Mouse (Mus musculus) embryonic facial prominence, embryonic 12.5 days (tissue): ENCODE results near the gene Mok. TPM values are rescaled to one million over a fixed set of nuclear protein-coding genes. Genes with fewer than 3 reads are reported as not detected.
"Not testable (repeated sequence)": the region's sequence is repeated elsewhere in the genome, so short reads cannot be mapped to it uniquely, and the experiment has no call there.

ENCODE experiments used
- ATAC-seq: fragments of 200-750 bp; cut with Nextera tagmentation; 2 replicates; pipeline ENCODE4 v1.8.0; 2017; ENCODE audit not compliant: insufficient number of reproducible peaks, insufficient read depth, low FRiP score, low TSS enrichment
- H3K27ac ChIP-seq: fragments of 300-500 bp; sonication (generic); 2 replicates; pipeline ENCODE4 v1.5.1; 2016; ENCODE audit warnings: mild to moderate bottlenecking
- H3K27me3 ChIP-seq: fragments of 300-500 bp; sonication (generic); 2 replicates; pipeline ENCODE4 v1.6.1; 2016; ENCODE audit warnings: mild to moderate bottlenecking, moderate library complexity
- H3K36me3 ChIP-seq: fragments of 300-500 bp; sonication (generic); 2 replicates; pipeline ENCODE4 v1.6.1; 2016; ENCODE audit warnings: mild to moderate bottlenecking
- H3K4me1 ChIP-seq: fragments of 300-500 bp; sonication (generic); 2 replicates; pipeline ENCODE4 v1.6.1; 2016
- H3K4me2 ChIP-seq: fragments of 300-500 bp; sonication (generic); replicated peaks from 2 replicates; pipeline ENCODE4 v1.6.1; 2016; ENCODE audit warnings: mild to moderate bottlenecking, moderate library complexity
- H3K4me3 ChIP-seq: fragments of 300-500 bp; sonication (generic); 2 replicates; pipeline ENCODE4 v1.5.1; 2016; ENCODE audit warnings: mild to moderate bottlenecking
- H3K9ac ChIP-seq: fragments of 300-500 bp; sonication (generic); 2 replicates; pipeline ENCODE4 v1.6.1; 2016; ENCODE audit warnings: mild to moderate bottlenecking, moderate library complexity
- H3K9me3 ChIP-seq: fragments of 300-500 bp; sonication (generic); 2 replicates; pipeline ENCODE4 v1.6.1; 2016; ENCODE audit warnings: mild to moderate bottlenecking, moderate library complexity
- WGBS: fragments of 180-500 bp; shearing (Covaris S2); methylation state at CpG from one replicate; pipeline ENCODE4 v1.1.7; 2016; 5-methylcytosine and 5-hydroxymethylcytosine counted together
- polyA plus RNA-seq: library from polyadenylated mRNA; unstranded; fragments of >200 nt; fragmentation: Nextera tagmentation; extraction: Ambion mirVana; gene quantifications from 2 replicates; pipeline ENCODE4 v1.2.1, GENCODE M21; 2016

The Mok gene
- polyA plus RNA-seq, 1 experiment from 2014 or later = 7.2 TPM

DNA sequence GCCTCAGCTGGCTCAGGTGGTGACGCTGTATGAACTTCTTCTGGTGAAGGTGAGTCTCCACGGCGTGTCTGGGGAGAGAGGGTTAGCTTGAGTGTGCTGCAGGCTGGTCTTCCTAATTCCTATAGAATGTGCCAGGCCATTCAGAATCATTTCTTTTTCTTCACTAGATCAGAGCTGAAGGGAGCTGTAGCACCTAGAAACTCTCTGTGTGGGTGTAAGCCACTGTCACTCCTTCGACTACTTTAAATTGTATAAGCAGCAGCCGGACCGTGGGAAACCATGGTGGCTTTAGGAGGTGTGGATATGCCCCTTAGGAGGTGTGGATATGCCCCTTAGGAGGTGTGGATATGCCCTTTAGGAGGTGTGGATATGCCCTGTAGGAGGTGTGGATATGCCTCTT lies 23.3 kb upstream of the Mok start:
- Histone ChIP-seq H3K27ac (no peak overlapping the region), H3K36me3 (peaks cover 67% of the 10 kb centered on the region), H3K9me3 (no peaks in the 10 kb centered on the region), H3K9ac (no peak overlapping the region), H3K4me3 (no peak overlapping the region), H3K27me3 (no peaks in the 10 kb centered on the region), H3K4me2 (no peak overlapping the region), H3K4me1 (no peaks in the 10 kb centered on the region)
- no peak for ATAC-seq
- 94% methylated on average over 6 of the region's 6 CpGs for WGBS

DNA sequence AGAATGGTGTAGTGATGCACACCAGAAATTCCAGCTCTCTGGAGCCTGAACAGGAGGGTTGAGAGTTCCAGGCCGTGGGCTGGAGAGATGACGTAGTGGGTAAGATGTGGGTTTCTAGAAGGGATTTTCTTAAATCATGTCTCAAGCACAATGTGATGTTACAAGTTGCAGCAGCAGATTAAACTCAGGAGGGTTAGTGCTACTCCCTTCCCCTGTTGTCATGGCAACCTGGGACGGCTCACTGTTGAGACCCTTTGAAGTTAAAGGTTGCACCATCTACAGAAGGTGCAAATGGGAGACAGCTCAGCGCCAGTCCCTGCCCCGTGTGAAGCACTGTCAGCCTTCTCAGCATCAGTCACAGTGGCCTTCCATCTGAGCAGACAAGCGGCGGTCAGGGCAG lies 20.5 kb upstream of the Mok start:
- whole genome bisulfite sequencing = 66% methylated on average over 7 of the region's 7 CpGs
- Histone ChIP-seq H3K27ac (no peak overlapping the region), H3K36me3 (peaks cover 44% of the 10 kb centered on the region), H3K27me3 (no peaks in the 10 kb centered on the region), H3K4me2 (no peak overlapping the region), H3K4me1 (no peaks in the 10 kb centered on the region), H3K4me3 (no peak overlapping the region), H3K9me3 (no peaks in the 10 kb centered on the region), H3K9ac (no peak overlapping the region)
- ATAC-seq = no peak

DNA sequence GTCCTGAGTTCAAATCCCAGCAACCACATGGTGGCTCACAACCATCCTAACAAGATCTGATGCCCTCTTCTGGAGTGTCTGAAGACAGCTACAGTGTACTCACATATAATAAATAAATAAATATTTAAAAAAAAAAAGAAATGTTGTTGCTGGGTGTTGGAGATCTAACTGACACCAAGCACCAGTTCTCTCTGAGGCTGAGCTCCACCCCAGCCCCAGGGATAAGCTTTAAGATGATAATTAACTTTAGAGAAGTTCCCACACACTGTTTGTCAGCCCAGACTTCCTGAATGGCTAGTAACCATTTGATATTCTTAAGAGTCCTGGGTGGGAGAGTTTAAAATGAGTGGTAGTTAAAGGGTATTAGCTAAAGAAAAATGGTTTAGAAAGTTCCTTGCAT lies 19.6 kb upstream of the Mok start:
- ATAC-seq = no peak
- H3K27ac ChIP-seq = no peak overlapping the region
- H3K36me3 ChIP-seq = peaks cover 46% of the 10 kb centered on the region

DNA sequence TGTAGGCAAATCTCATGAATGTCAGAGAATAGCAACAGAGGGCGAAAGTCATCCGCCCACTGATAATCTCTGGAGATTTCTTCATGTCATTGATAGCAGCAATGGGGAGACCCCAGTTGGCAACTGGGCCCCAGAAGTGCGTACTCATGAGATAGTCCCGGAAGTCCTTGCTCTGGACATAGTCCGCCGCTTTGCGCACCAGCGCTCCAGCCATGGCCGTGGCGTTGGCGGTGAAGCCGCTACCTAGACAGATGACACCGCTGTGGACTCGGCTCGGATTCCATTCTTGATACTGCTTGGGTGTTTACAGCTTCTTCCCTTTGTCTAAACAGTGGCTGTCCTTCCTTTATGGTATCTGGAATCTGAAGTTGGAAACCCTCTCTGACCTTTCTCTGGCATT lies 17.9 kb upstream of the Mok start:
- not testable (repeated sequence) for H3K4me2 ChIP-seq, H3K9ac ChIP-seq, H3K27ac ChIP-seq, ATAC-seq, H3K4me3 ChIP-seq, H3K4me1 ChIP-seq, H3K27me3 ChIP-seq, H3K9me3 ChIP-seq
- WGBS = 95% methylated on average over 15 of the region's 15 CpGs
- H3K36me3 ChIP-seq = peaks cover 46% of the 10 kb centered on the region

More for the DNA sequence above, 19.6 kb upstream of the Mok start:
- Histone ChIP-seq H3K4me1 (no peaks in the 10 kb centered on the region), H3K4me3 (no peak overlapping the region), H3K27me3 (no peaks in the 10 kb centered on the region), H3K9me3 (no peaks in the 10 kb centered on the region), H3K9ac (no peak overlapping the region), H3K4me2 (no peak overlapping the region)

DNA sequence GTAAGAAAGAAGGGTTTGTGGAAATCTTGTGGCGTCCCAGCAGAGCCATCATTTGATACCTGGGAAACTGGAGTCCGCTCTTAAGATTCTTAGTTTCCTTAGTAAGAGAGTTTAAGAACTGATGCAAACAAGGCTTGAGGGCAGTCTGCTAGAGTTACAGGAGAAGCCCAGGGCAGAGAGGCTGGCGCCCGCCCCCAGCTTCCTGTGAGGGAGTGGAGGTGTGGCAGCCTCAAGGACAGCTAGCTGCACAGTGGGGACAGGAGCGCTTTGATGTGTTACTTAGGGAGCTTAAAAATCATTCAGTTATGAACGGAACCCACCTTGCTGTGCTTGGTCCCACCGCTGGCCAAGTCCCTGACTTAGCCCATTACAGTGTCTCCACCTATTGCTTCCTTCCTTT lies 16.5 kb upstream of the Mok start:
- Histone ChIP-seq H3K4me1 (no peaks in the 10 kb centered on the region), H3K4me2 (no peak overlapping the region), H3K9ac (no peak overlapping the region), H3K27ac (no peak overlapping the region), H3K27me3 (no peaks in the 10 kb centered on the region), H3K36me3 (peaks cover 41% of the 10 kb centered on the region), H3K9me3 (no peaks in the 10 kb centered on the region), H3K4me3 (no peak overlapping the region)
- ATAC-seq = no peak
- WGBS = 57% methylated on average over 7 of the region's 7 CpGs

DNA sequence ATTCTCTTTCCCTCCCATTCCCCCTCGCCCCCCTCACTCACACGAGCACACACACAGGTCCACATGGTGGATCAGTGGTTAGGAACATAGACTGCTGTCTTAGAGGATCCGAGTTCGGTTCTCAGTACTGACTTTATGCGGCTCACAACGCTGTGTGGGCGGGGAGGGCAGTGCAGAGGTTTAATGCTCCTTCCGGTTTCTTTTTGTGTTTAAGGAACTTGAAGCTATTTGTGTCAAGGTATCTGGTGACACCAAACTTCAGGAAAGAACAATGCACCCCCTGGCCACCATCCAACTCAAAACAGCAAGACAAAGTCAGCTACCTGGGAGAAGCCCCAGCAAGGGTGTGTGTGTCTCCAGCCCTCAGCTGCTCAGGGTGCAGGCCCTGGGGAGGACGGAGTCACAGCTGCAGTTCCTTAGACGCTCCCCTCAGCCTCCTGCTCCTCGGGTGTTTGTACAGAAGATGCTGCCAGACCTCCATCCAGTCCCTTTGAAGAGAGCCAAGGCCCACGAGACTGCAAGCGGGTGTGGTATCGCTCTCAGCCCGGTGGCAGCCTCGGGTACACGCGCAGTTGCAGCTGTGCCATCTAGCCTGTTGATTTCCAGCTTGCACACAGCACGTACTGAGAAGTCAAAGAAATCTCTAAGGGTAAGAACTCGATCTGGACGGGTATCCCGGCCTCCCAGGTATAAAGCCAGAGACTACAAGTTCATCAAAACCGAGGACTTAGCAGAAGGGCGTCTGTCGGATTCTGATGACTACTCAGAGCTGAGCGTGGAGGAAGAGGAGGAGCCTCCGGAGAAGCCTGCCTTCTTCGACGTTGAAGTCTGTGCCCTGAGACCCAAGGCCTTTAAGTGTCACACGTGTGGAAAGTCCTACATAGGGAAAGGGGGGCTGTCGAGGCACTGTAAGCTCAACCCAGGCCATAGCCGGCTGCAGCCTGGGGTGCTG lies 14.3 kb upstream of the Mok start:
- WGBS = 87% methylated on average over 32 of the region's 32 CpGs
- no peak overlapping the region for H3K4me2 ChIP-seq

DNA sequence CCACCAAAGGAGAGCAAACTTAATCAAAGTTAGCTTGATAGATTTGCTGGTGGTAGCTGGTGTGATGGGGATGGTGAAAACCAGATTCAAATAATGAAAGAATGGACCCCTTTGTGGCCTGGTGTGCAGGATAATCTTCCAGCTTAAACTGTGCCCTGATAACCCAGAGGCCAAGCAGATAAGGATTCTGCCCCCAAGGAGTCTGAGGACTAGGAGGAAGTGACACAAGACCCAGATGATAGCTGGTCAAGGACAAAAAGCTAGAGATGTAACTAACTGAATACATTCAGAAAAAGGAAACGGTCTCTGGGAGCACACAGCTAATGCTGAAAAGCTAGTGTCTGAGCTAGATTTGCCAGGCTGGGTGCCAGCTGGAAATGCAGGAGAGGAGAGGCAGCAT lies 11.2 kb upstream of the Mok start:
- H3K9me3 ChIP-seq = no peaks in the 10 kb centered on the region
- WGBS = 90% methylated on average over 1 of the region's 1 CpGs
- no peaks in the 10 kb centered on the region for H3K27me3 ChIP-seq
- no peak for ATAC-seq
- peaks cover 7% of the 10 kb centered on the region for H3K4me1 ChIP-seq
- H3K36me3 ChIP-seq = peaks cover 20% of the 10 kb centered on the region
- no peak overlapping the region for H3K27ac ChIP-seq
- no peak overlapping the region for H3K4me2 ChIP-seq
- no peak overlapping the region for H3K9ac ChIP-seq
- H3K4me3 ChIP-seq = no peak overlapping the region

More for the DNA sequence above, 14.3 kb upstream of the Mok start:
- no peaks in the 10 kb centered on the region for H3K9me3 ChIP-seq
- ATAC-seq = no peak
- peaks cover 25% of the 10 kb centered on the region for H3K36me3 ChIP-seq
- H3K4me3 ChIP-seq = no peak overlapping the region
- H3K27me3 ChIP-seq = no peaks in the 10 kb centered on the region
- 0 out of 2 replicates have a peak overlapping the region, but pooled peaks have one; percentile 1 for H3K27ac ChIP-seq
- peaks cover 7% of the 10 kb centered on the region for H3K4me1 ChIP-seq
- H3K9ac ChIP-seq = no peak overlapping the region; the same call in 1 of the 2 replicates

DNA sequence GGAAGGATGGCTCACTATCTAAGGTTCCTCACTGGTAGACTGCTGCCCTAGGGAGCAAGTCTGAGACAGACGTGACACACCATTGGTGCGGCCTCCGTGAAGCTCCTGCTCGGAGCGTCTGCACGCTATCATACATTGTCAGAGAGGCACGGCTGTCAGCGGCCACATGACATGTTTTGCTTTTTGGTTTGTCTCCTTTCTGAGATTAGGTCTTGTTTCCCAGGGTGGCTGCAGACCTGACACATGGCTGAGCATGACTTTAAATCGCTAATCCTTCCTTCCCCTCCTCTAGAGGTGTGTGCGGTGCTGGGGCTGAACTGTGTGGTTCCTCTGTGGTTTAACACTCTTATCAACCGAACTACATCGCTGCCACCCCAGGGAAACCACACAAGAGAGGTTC lies 10.7 kb upstream of the Mok start:
- H3K4me3 ChIP-seq = peak overlapping the region; percentile 93
- peak overlapping the region; percentile 95; the same call in 1 of the 2 replicates for H3K9ac ChIP-seq
- H3K27me3 ChIP-seq = no peaks in the 10 kb centered on the region
- H3K4me2 ChIP-seq = peak overlapping the region; percentile 79
- WGBS = 86% methylated on average over 12 of the region's 12 CpGs
- peaks cover 18% of the 10 kb centered on the region for H3K36me3 ChIP-seq
- H3K9me3 ChIP-seq = no peaks in the 10 kb centered on the region
- no peak for ATAC-seq
- peaks cover 7% of the 10 kb centered on the region for H3K4me1 ChIP-seq
- no peak overlapping the region for H3K27ac ChIP-seq

DNA sequence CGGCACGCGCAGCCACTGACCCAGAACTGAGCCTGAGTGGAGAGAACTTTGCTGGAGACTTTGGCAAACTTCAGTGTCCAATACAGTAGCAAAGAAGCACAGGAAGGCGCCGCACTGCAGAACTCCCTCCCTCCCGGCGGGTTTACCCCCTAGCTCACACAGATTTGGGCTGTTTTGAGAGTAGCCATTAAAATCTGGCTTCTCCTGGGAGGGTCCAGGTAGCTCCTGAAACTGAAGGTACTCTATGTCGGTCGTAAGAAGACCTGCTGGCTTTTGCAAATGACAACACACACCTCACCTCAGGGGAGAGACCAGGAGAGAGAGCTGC lies 10.2 kb upstream of the Mok start:
- no peak for ATAC-seq
- H3K9me3 ChIP-seq = no peaks in the 10 kb centered on the region
- H3K36me3 ChIP-seq = peaks cover 13% of the 10 kb centered on the region
- 0 out of 2 replicates have a peak, but pooled peaks cover 5% of the 10 kb centered on the region for H3K27me3 ChIP-seq
- H3K4me3 ChIP-seq = peak overlapping the region; percentile 93
- 17% methylated on average over 9 of the region's 9 CpGs for WGBS
- H3K4me1 ChIP-seq = peaks cover 12% of the 10 kb centered on the region
- peak overlapping the region; percentile 80 for H3K27ac ChIP-seq
- H3K9ac ChIP-seq = peak overlapping the region; percentile 95
- H3K4me2 ChIP-seq = peak overlapping the region; percentile 79

DNA sequence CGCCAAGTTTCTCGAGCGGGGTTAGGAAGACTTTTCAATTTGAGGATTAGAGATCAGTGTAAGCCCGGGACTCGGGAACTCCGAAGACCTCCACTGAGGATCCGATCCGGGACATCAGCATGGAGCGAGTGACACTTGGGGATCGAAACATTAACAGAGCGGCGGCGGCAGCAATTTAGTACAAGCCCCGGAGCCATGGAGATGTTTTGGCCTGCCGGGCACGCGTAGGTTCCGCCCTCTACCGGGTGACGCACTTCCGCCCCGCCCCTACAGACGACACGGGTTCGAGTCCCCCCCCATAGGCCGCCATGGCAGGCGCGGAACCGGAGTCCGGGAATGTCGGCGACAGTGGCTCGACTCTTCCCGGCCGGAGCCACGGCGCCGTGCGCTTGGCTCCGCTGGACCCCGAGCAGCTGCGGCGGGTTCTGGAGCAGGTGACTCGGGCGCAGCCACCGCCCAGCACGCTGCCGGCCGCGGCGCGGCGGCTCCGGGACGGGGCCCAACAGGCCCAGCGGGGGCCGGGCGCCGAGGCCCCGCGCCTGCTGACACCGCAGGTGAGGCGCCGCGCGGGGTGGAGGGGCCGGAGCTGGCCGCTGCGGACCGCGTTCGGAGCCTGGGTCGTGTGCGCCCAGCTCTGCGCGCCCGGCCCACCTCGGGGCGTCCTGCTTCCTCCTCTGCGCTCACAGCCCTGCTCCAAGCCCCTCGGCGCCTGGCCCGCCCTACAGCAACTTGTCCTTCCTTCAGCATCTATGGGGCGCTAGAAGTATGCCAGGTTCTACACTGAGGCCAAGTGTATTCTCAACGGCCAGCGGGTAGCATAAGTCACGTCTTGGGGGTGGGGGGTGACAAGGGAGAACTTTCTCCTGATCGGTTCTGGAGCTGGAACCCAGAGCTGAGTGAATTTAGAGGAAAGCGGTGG lies 9.5 kb upstream of the Mok start, which contains the start of gene Zfp839:
TSS of gene Zfp839 (plus strand) at position 244 of the 919 bp plus-strand sequence.
- Histone ChIP-seq H3K27me3 (0 out of 2 replicates have a peak, but pooled peaks cover 6% of the 10 kb centered on the region), H3K36me3 (peaks cover 7% of the 10 kb centered on the region), H3K4me3 (peak within 1 kb of the TSS; percentile 93), H3K4me1 (peaks cover 13% of the 10 kb centered on the region), H3K4me2 (peak within 1 kb of the TSS; percentile 79), H3K9ac (peak within 1 kb of the TSS; percentile 95), H3K9me3 (no peaks in the 10 kb centered on the region), H3K27ac (peak within 1 kb of the TSS; percentile 80)
- peak; percentile 48 for ATAC-seq
- under 1% methylated on average over 81 of the region's 89 CpGs for WGBS

DNA sequence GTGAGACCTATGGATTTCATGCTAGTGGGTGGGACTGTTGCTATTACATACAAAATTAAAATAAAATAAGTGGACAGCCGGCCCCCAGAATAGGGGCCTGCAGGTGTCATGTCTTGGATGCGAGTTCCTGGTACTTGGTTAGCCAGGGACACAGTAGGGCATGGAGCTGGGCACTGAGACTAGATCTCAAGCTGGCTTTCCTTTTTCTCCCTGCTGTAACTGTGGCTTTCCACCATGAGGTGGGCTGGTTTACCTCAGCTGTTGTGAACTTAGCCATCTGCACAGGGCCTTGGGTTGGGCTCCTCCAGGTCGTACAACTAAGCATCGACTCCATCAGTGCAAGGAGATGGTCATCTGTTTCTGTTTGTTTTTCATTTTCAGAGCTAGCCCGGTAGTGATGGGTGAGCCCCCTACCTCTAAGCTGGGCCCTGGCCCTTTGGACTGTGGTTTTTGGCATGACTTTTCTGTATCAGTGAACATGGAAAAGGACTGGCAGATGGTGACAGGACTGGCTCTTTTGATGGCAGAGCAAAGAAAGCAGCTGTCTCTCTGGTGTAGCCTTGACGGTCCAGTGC lies 5.5 kb upstream of the Mok start:
- Histone ChIP-seq H3K27ac (no peak overlapping the region), H3K9me3 (no peaks in the 10 kb centered on the region), H3K36me3 (no peaks in the 10 kb centered on the region), H3K9ac (peak overlapping the region; percentile 31; the same call in 1 of the 2 replicates), H3K4me1 (peaks cover 12% of the 10 kb centered on the region), H3K4me2 (peak overlapping the region; percentile 59), H3K27me3 (0 out of 2 replicates have a peak, but pooled peaks cover 6% of the 10 kb centered on the region), H3K4me3 (peak overlapping the region; percentile 47)
- WGBS = 72% methylated on average over 6 of the region's 6 CpGs
- ATAC-seq = no peak
